Mouse (Mus musculus) v-Abl transformed pro-B cells (cell line): ENCODE data around the gene S1pr4.

ENCODE experiments used
- in situ Hi-C, 2 experiments: fragments of 400-800 bp; cut with MboI; formaldehyde crosslinking; loops; one replicate each; pipeline ENCODE4 v1.15.1; 2025; ENCODE audit not compliant: unreplicated experiment in 2 of 2

The S1pr4 gene

DNA sequence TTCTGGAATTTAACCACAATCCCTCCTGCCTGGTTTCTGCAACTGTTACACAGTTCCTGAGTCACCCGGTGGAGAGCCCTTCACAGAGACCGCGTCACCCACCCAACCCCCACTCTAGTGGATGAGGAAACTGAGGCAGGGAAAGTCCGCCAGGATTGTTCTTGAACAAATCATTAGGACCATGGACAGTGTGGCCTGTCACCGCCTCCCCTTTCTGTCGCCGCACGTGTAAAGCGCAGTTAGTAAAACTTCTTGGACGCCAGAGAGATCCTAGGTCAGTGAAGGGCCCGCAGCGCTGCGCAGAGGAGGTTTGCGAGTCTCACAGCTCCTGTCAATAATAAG, 47.0 kb downstream of the S1pr4 start:
- in situ Hi-C loops, result loop anchor here (5.0 kb wide), 2 partner anchors 61 to 246 kb away; partner anchors contain the start of gene Smim24 (in 1 of the 2)

DNA sequence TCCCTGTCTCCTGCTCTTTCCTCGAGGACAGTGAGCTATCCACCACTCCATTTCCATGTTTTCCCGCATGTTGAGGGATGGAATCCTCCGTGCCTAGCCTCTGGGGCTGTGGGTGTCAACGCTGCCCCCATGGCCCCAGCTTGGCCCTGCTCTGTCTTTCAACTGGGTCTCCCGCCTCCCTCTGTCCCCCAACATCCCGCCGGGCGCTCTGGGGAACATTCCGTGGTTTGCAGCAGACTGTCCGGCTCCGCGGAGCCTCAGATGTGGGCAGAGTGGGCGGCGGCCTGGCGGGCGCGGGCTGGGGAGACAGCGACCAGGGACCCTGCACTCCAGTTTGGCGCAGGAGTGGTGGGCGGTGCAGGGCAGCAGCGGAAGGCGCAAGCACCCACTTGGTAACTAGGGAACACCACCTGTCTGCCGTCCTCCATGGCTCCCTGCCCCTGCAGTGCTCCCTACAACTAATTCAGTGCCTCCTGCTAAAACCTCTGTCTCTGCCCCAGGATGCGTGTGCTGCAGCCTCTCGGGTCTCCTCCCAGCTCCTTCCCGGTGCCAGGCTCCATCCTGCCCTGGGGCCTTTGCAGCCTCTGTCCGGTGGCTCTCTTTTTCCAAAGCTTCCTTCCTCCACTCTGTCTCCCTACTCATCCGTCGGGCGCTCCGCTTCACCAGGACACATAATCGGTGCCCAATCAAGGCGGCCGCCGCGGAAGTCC, 47.5 kb downstream of the S1pr4 start:
- in situ Hi-C loops, result loop anchor here (5.0 kb wide), 2 partner anchors 60 to 245 kb away; partner anchors contain the start of gene Smim24 (in 1 of the 2)

DNA sequence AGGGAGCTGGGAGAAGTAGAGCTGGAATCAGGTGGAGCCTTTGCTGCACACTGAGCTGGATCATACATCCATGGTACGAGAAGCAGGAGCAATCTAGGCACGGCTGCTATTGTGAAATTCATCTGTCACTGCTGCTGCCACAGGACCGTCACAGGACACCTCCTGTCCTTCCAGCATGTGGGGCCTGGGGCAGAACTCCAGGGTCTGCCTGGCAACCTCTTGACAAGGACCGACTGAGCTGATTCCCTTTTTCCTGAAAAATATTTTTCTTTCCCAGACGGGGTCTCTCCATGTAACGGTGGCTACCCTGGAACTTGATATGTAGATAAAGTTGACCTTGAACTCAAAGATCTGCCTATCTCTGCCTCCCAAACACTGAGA, 48.6 kb downstream of the S1pr4 start:
- in situ Hi-C loops, result loop anchor here (5.0 kb wide), 2 partner anchors 59 to 244 kb away; partner anchors contain the start of gene Smim24 (in 1 of the 2)

- in situ Hi-C loops, result loop anchor here (5.0 kb wide), 2 partner anchors 59 to 244 kb away; partner anchors contain the start of gene Smim24 (in 1 of the 2)
These were observed 49.1 kb downstream of the S1pr4 start for GRCm38 (mm10) chr10:81450641-81451364.

GRCm38 (mm10) chr10:81450140-81450539, 49.8 kb downstream of the S1pr4 start:
- in situ Hi-C loops, result loop anchor here (5.0 kb wide), 2 partner anchors 58 to 243 kb away; partner anchors contain the start of gene Smim24 (in 1 of the 2)
